Comparison of ENCODE assay signal across 23 mouse cellular contexts in genomic region chr6:51093196-51093595, GRCm38 (mm10).
DNase-seq lines count a peak whose midpoint lies in the region; ATAC-seq and TF ChIP-seq lines count a peak whose summit lies in the region.
"Had no signal": no experiment of that assay in that cellular context is flagged by ENCODE, and none has a peak within 500 bp of the region (broad histone marks: within the 10 kb centered on the region; RNA-seq: fewer than 3 reads in every experiment).

No protein-coding gene starts in this region.

- no peak for ATAC-seq in lung, postnatal 0 days
- ATAC-seq: activated CD4-positive, CD25-positive, alpha-beta regulatory T cell, adult 4 months; CD4-positive, CD25-positive, alpha-beta regulatory T cell, adult 4 months; Patski had no signal

- H3K4me2 ChIP-seq in lung, postnatal 0 days (replicated peaks; ENCODE audit: low read depth, low read length): no peak overlapping the region

- H3K27me3 ChIP-seq in lung, postnatal 0 days (replicated peaks; ENCODE audit: insufficient read depth, low read length): no peaks in the 10 kb centered on the region
- H3K27me3 ChIP-seq: CH12.LX, Patski had no signal

- H3K27ac ChIP-seq in lung, postnatal 0 days (ENCODE audit: low read length): no peak overlapping the region

- H3K4me1 ChIP-seq in lung, postnatal 0 days (ENCODE audit: insufficient read depth, low read depth, low read length): no peaks in the 10 kb centered on the region

- no peak for TF ChIP-seq CTCF in lung, postnatal 0 days (IDR thresholded peaks at IDR 0.05)

- H3K36me3 ChIP-seq in lung, postnatal 0 days (ENCODE audit: insufficient read depth, low read length): no peaks in the 10 kb centered on the region
- H3K36me3 ChIP-seq: G1E had no signal

- WGBS in lung, postnatal 0 days: 88% methylated on average over 4 of the region's 4 CpGs

- TF ChIP-seq EP300 in lung, postnatal 0 days (IDR thresholded peaks at IDR 0.05): no peak

- no peak overlapping the region for H3K4me3 ChIP-seq in lung, postnatal 0 days (ENCODE audit: low read depth, low read length)

- no peak overlapping the region for H3K9ac ChIP-seq in lung, postnatal 0 days (replicated peaks; ENCODE audit: low read depth)

- DNase-seq in heart, adult 11 months: peak; percentile 37
- no peak for DNase-seq in heart, adult 18-20 months
- peak; percentile 18 for DNase-seq in adipocyte (ENCODE audit: low spot score)
- peak; percentile 94 for DNase-seq in fat pad, adult 2 months (ENCODE audit: extremely low read depth, low read depth, low spot score)
- peak; percentile 97 for DNase-seq in gonadal fat pad, adult 2 months (ENCODE audit: low read depth)
- no peak for DNase-seq in lung, postnatal 0 days (ENCODE audit: low spot score)
- DNase-seq in left cerebral cortex, adult 18-20 months (ENCODE audit: low spot score in 2 of 2): no peak
- no peak for DNase-seq in layer of hippocampus, adult 8-10 months (ENCODE audit: low spot score in 2 of 2)
- DNase-seq: adrenal gland, adult 2 months; adrenal gland, adult 8-10 months; adrenal gland, postnatal 10 days; adrenal gland, postnatal 14 days; adrenal gland, postnatal 25 days; adrenal gland, postnatal 36 days; B cell, adult 2 months; cerebellum, adult 11 months; cerebellum, adult 11-12 months; cerebellum, adult 18-20 months had no signal

- no peaks in the 10 kb centered on the region for H3K9me3 ChIP-seq in lung, postnatal 0 days (ENCODE audit: low read length)
- H3K9me3 ChIP-seq: G1E had no signal

Comparison
In these comparisons a context has a peak if more than half of its experiments do, and no peak if none do; other contexts are left out.
1. DNase-seq: peak in heart, adult 11 months (single experiment), adipocyte (single experiment), fat pad, adult 2 months (single experiment) and gonadal fat pad, adult 2 months (single experiment); none in heart, adult 18-20 months (0 of 2), lung, postnatal 0 days (single experiment), left cerebral cortex, adult 18-20 months (0 of 2) and layer of hippocampus, adult 8-10 months (0 of 2).